Mouse (Mus musculus) liver, postnatal 0 days (tissue): ENCODE measurements around the gene Dchs1. TPM values are rescaled to one million over a fixed set of nuclear protein-coding genes. Genes with fewer than 3 reads are reported as not detected.

Experiments
- ATAC-seq: fragments of 200-750 bp; cut with Nextera tagmentation; 2 replicates; pipeline ENCODE4 v1.8.0; 2017; ENCODE audit warnings: mild to moderate bottlenecking, moderate library complexity
- DNase-seq: peaks from one replicate; pipeline ENCODE4 v3.0.0-alpha.2; 2016
- H3K27ac ChIP-seq: fragments of 300-500 bp; sonication (generic); 2 replicates; pipeline ENCODE4 v1.5.1; 2014; ENCODE audit warnings: antibody characterized with exemption, moderate library complexity, mild to moderate bottlenecking, low read depth
- H3K27me3 ChIP-seq: fragments of 300-500 bp; sonication (generic); 2 replicates; pipeline ENCODE4 v1.6.1; 2014; ENCODE audit warnings: low read length, control low read depth, mixed read lengths; ENCODE audit not compliant: insufficient read depth
- H3K36me3 ChIP-seq: fragments of 300-500 bp; sonication (generic); replicated peaks from 2 replicates; pipeline ENCODE4 v1.6.1; 2014; ENCODE audit warnings: mild to moderate bottlenecking, control low read depth, low read length, moderate library complexity, mixed read lengths; ENCODE audit not compliant: insufficient read depth
- H3K4me1 ChIP-seq: fragments of 300-500 bp; sonication (generic); 2 replicates; pipeline ENCODE4 v1.6.1; 2014; ENCODE audit warnings: antibody characterized with exemption, mild to moderate bottlenecking, control low read depth; ENCODE audit not compliant: insufficient read depth
- H3K4me2 ChIP-seq: fragments of 300-500 bp; sonication (generic); 2 replicates; pipeline ENCODE4 v1.6.1; 2014; ENCODE audit warnings: low read depth, mild to moderate bottlenecking, low read length, moderate library complexity, mixed read lengths
- H3K4me3 ChIP-seq: fragments of 300-500 bp; sonication (generic); 2 replicates; pipeline ENCODE4 v1.5.1; 2014; ENCODE audit warnings: low read depth, low read length
- H3K9ac ChIP-seq: fragments of 300-500 bp; sonication (generic); replicated peaks from 2 replicates; pipeline ENCODE4 v1.6.1; 2014; ENCODE audit warnings: mild to moderate bottlenecking, moderate library complexity
- H3K9me3 ChIP-seq: fragments of 300-500 bp; sonication (generic); 2 replicates; pipeline ENCODE4 v1.6.1; 2016; ENCODE audit warnings: mild to moderate bottlenecking, control low read depth, low read length, mixed read lengths
- CTCF ChIP-seq: sonication (generic); IDR thresholded peaks from 2 replicates; pipeline ENCODE4 v1.5.1; 2016; ENCODE audit warnings: antibody characterized with exemption, low read depth
- EP300 ChIP-seq: IDR thresholded peaks from 2 replicates; pipeline ENCODE4 v1.6.1; 2016; ENCODE audit warnings: antibody characterized with exemption, low read depth, mild to moderate bottlenecking
- WGBS: fragments of 180-500 bp; shearing (Covaris S2); extraction: QIAGEN DNeasy Blood & Tissue Kit; methylation state at CpG from one replicate; pipeline ENCODE4 v1.1.7; 2014; ENCODE audit not compliant: insufficient replicate concordance; 5-methylcytosine and 5-hydroxymethylcytosine counted together
- polyA plus RNA-seq: library from polyadenylated mRNA; unstranded; fragments of >200 nt; fragmentation: Nextera tagmentation; extraction: Ambion mirVana; gene quantifications from 2 replicates; pipeline ENCODE4 v1.2.1, GENCODE M21; 2015

Dchs1 gene
- polyA plus RNA-seq, 1 experiment from 2014 or later = 0.58 TPM

GRCm38 (mm10) chr7:105769959-105770358, 17.5 kb downstream of the Dchs1 start:
- Histone ChIP-seq H3K4me1 (peaks cover 11% of the 10 kb centered on the region), H3K4me2 (no peak overlapping the region), H3K9me3 (no peaks in the 10 kb centered on the region), H3K9ac (no peak overlapping the region), H3K27ac (no peak overlapping the region), H3K36me3 (no peaks in the 10 kb centered on the region), H3K4me3 (no peak overlapping the region), H3K27me3 (no peaks in the 10 kb centered on the region)
- TF ChIP-seq CTCF (no peak), EP300 (no peak)
- 63% methylated on average over 3 of the region's 3 CpGs for WGBS
- ATAC-seq = peak; percentile 22; the same call in 1 of the 2 replicates
- no peak for DNase-seq

DNA sequence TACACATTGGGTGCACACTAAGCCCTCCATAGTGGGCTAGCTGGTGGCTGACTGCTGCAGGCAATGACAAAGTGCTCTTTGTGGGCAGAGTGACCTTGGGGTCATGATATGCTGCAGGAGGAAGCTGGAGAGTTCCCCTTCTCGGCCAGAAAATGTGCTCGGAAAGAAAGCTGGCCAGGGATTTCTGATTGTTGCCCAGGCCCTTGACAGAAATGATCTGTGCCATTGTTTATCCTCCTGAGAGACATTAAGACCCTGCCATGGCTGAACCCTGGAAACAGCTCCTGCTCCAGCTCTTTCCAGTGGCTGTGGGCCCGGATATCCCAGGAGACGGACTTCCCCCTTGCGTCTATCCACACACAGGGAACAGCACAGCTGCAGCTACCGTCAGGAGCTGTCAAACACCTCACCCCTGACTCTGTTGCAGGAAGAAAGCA, 19.7 kb downstream of the Dchs1 start:
- H3K36me3 ChIP-seq = no peaks in the 10 kb centered on the region
- ATAC-seq (peak; percentile 28; the same call in 1 of the 2 replicates), DNase-seq (no peak)
- WGBS = 33% methylated on average over 6 of the region's 6 CpGs
- peaks cover 11% of the 10 kb centered on the region for H3K4me1 ChIP-seq
- no peak overlapping the region for H3K4me2 ChIP-seq
- H3K9me3 ChIP-seq = no peaks in the 10 kb centered on the region
- peak overlapping the region; percentile 26; the same call in 1 of the 2 replicates for H3K27ac ChIP-seq
- H3K27me3 ChIP-seq = peaks cover under 1% of the 10 kb centered on the region; the same call in 1 of the 2 replicates
- H3K4me3 ChIP-seq = no peak overlapping the region
- H3K9ac ChIP-seq = no peak overlapping the region
- no peak for TF ChIP-seq CTCF

DNA sequence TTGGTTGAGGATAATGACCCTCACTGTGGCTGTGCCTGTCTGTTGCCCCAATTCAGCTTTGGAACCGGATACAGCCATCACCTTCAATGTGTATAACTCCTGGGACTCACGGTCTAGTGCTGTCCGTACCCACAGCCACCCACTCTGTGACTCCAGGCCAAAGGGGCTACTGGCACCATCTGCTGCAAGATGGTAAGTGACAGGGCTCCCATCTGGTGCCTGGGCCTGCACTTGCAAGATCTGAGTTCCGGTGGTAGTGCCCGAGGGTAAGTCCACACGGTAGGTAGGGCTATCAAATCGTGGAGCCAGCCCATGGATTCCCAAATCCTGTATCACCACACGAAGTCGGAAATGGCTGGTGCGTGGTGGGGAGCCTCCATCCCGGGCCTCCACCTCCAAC, 23.1 kb downstream of the Dchs1 start:
- H3K9me3 ChIP-seq = no peaks in the 10 kb centered on the region
- H3K27ac ChIP-seq = no peak overlapping the region
- 76% methylated on average over 11 of the region's 11 CpGs for WGBS
- H3K27me3 ChIP-seq = peaks cover 11% of the 10 kb centered on the region
- no peaks in the 10 kb centered on the region for H3K36me3 ChIP-seq
- TF ChIP-seq CTCF = no peak
- no peak for TF ChIP-seq EP300
- no peak for DNase-seq
- H3K9ac ChIP-seq = no peak overlapping the region
- H3K4me2 ChIP-seq = no peak overlapping the region
- H3K4me1 ChIP-seq = peaks cover 2% of the 10 kb centered on the region; the same call in 1 of the 2 replicates
- H3K4me3 ChIP-seq = no peak overlapping the region
- ATAC-seq = no peak

DNA sequence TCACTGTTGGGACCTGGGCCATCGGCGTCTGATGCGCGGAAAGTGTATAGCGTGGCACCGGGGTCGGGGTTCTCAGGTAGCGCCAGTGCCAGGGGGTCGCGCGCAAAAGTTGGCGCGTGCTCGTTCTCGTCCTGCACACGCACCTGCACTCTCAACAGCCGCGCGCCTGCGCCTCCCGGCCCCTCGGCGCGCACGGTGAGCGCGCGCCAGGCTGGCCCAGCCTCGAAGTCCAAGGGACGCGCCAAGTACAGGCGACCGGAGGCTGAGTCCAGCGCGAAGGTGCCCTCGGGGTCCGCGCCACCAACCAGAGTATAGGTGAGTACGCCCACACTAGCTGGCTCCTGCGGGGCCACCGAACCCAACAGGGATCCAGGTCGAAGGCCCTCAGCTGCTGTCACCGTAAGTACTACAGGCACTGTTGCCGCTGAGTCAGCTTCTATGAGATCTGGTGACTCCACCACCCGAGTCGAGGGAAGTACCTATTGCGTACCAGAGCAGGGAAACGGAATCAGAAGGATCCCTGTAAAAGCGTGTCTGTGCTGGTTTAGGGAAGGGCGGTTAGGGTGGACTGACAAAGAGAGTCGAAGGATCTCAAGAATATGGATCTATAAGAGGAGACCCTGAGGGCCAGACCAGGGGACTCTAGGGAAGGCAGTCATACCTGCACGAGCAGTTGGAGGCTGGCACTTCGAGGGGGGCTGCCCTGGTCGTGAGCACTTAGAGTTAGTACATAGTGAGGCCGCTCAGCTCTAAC, 24.8 kb downstream of the Dchs1 start:
- Histone ChIP-seq H3K4me3 (peak overlapping the region; percentile 46), H3K9me3 (no peaks in the 10 kb centered on the region), H3K4me1 (peaks cover 5% of the 10 kb centered on the region; the same call in 1 of the 2 replicates), H3K27me3 (peaks cover 11% of the 10 kb centered on the region), H3K9ac (peak overlapping the region; percentile 26), H3K27ac (no peak overlapping the region), H3K4me2 (peak overlapping the region; percentile 69), H3K36me3 (no peaks in the 10 kb centered on the region; the same call in 1 of the 2 replicates)
- no peak for TF ChIP-seq CTCF
- TF ChIP-seq EP300 = no peak
- 32% methylated on average over 55 of the region's 55 CpGs for WGBS
- DNase-seq = no peak
- peak; percentile 55 for ATAC-seq

DNA sequence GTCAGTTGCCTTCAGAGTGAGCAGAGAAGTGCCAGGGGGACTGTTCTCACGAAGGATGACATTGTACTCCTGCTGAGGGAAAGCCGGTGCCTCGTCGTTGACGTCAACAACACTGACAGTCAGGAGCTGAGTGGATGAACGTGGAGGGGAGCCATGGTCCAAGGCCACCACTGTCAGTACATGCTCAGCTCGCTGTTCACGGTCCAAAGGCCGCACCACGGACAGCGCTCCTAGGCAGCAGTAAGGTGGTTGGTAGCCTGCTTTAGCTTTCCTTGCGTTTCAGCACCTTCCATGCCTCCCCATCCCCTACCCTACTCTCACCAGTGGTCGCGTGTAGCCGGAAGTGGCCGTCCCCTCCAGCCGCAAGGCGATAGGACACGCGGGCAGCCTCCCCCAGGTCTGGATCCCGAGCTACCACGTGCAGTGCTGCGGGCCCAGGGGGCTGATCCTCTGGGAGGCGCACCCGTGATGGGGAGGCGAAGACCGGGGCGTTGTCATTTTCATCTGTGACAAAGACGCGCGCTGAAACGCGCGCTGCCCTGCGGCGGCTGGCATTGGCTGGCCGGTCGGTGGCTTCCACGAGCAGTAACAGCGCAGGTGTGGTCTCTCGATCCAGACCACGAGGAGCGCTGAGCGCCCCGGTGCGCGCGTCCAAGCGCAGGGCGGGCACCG, 25.5 kb downstream of the Dchs1 start:
- Histone ChIP-seq H3K4me1 (peaks cover 11% of the 10 kb centered on the region), H3K9ac (peak overlapping the region; percentile 26), H3K27ac (no peak overlapping the region), H3K4me3 (peak overlapping the region; percentile 46), H3K9me3 (no peaks in the 10 kb centered on the region), H3K4me2 (peak overlapping the region; percentile 69), H3K36me3 (no peaks in the 10 kb centered on the region; the same call in 1 of the 2 replicates), H3K27me3 (peaks cover 11% of the 10 kb centered on the region)
- ATAC-seq (peak; percentile 85), DNase-seq (peak; percentile 57)
- 18% methylated on average over 48 of the region's 51 CpGs for WGBS
- TF ChIP-seq EP300 (no peak), CTCF (no peak)

GRCm38 (mm10) chr7:105753281-105753680, 34.2 kb downstream of the Dchs1 start:
- Histone ChIP-seq H3K4me3 (no peak overlapping the region), H3K36me3 (peaks cover 15% of the 10 kb centered on the region), H3K9me3 (no peaks in the 10 kb centered on the region), H3K9ac (no peak overlapping the region), H3K27me3 (no peaks in the 10 kb centered on the region), H3K4me2 (no peak overlapping the region), H3K4me1 (peaks cover 18% of the 10 kb centered on the region), H3K27ac (no peak overlapping the region)
- DNase-seq (peak; percentile 12), ATAC-seq (no peak)
- WGBS = 81% methylated on average over 8 of the region's 10 CpGs
- TF ChIP-seq EP300 (no peak), CTCF (no peak)
